Mouse (Mus musculus): ENCODE measurements around the gene Ccdc149. TPM values are rescaled to one million over a fixed set of nuclear protein-coding genes. Genes with fewer than 3 reads are reported as not detected.

The Ccdc149 gene
- polyA plus RNA-seq (2014; fragmentation: Nextera tagmentation; extraction: Ambion mirVana): 2.2 and 2.3 TPM in 2 replicates

- under 1% methylated on average over 46 of the region's 65 CpGs for WGBS
- H3K27me3 ChIP-seq (ENCODE audit: control insufficient read depth, insufficient read depth, low read length): peaks cover 3% of the 10 kb centered on the region; the same call in 1 of the 2 replicates
- no peaks in the 10 kb centered on the region for H3K36me3 ChIP-seq (ENCODE audit: control insufficient read depth, insufficient read depth, low read length)
- H3K4me3 ChIP-seq (ENCODE audit: low read depth, low read length): peak within 1 kb of the TSS; percentile 51
- peak within 1 kb of the TSS; percentile 75 for H3K9ac ChIP-seq (ENCODE audit: low read length)
- H3K4me2 ChIP-seq (ENCODE audit: low read depth): peak within 1 kb of the TSS; percentile 70
- ATAC-seq (ENCODE audit: insufficient read depth, low FRiP score, low TSS enrichment): peak; percentile 89
- DNase-seq (ENCODE audit: low spot score): peak; percentile 66
- H3K4me1 ChIP-seq (ENCODE audit: control insufficient read depth, insufficient read depth, low read length): no peaks in the 10 kb centered on the region
- H3K9me3 ChIP-seq (ENCODE audit: control insufficient read depth, low read length): no peaks in the 10 kb centered on the region
- no peak within 1 kb of the TSS for H3K27ac ChIP-seq (ENCODE audit: low read depth, low read length)
These were observed at the start of gene Ccdc149 for GRCm38 (mm10) chr5:52470991-52471801. Gene Ccdc149, minus strand, starts transcription at chr5:52471521.

GRCm38 (mm10) chr5:52519921-52520320 lies 48.6 kb upstream of the Ccdc149 start:
- Histone ChIP-seq H3K4me2 (ENCODE audit: low read depth) (no peak overlapping the region), H3K27ac (ENCODE audit: low read depth, low read length) (no peak overlapping the region), H3K36me3 (ENCODE audit: control insufficient read depth, insufficient read depth, low read length) (no peaks in the 10 kb centered on the region), H3K9ac (ENCODE audit: low read length) (no peak overlapping the region), H3K27me3 (ENCODE audit: control insufficient read depth, insufficient read depth, low read length) (0 out of 2 replicates have a peak, but pooled peaks cover 4% of the 10 kb centered on the region), H3K4me3 (ENCODE audit: low read depth, low read length) (no peak overlapping the region), H3K9me3 (ENCODE audit: control insufficient read depth, low read length) (no peaks in the 10 kb centered on the region), H3K4me1 (ENCODE audit: control insufficient read depth, insufficient read depth, low read length) (no peaks in the 10 kb centered on the region)
- DNase-seq (ENCODE audit: low spot score) (no peak), ATAC-seq (ENCODE audit: insufficient read depth, low FRiP score, low TSS enrichment) (no peak)
- 90% methylated on average over 2 of the region's 2 CpGs for WGBS

GRCm38 (mm10) chr5:52516072-52516476 lies 44.8 kb upstream of the Ccdc149 start:
- Histone ChIP-seq H3K9ac (ENCODE audit: low read length) (peak overlapping the region; percentile 60), H3K4me2 (ENCODE audit: low read depth) (peak overlapping the region; percentile 67), H3K27me3 (ENCODE audit: control insufficient read depth, insufficient read depth, low read length) (0 out of 2 replicates have a peak, but pooled peaks cover 4% of the 10 kb centered on the region), H3K36me3 (ENCODE audit: control insufficient read depth, insufficient read depth, low read length) (no peaks in the 10 kb centered on the region), H3K4me1 (ENCODE audit: control insufficient read depth, insufficient read depth, low read length) (no peaks in the 10 kb centered on the region), H3K9me3 (ENCODE audit: control insufficient read depth, low read length) (no peaks in the 10 kb centered on the region), H3K4me3 (ENCODE audit: low read depth, low read length) (peak overlapping the region; percentile 23), H3K27ac (ENCODE audit: low read depth, low read length) (no peak overlapping the region)
- WGBS: 14% methylated on average over 21 of the region's 21 CpGs
- DNase-seq (ENCODE audit: low spot score) (peak; percentile 63), ATAC-seq (ENCODE audit: insufficient read depth, low FRiP score, low TSS enrichment) (peak; percentile 64; the same call in 1 of the 2 replicates)

- H3K4me1 ChIP-seq (ENCODE audit: control insufficient read depth, insufficient read depth, low read length): no peaks in the 10 kb centered on the region
- 0 out of 2 replicates have a peak, but pooled peaks cover 4% of the 10 kb centered on the region for H3K27me3 ChIP-seq (ENCODE audit: control insufficient read depth, insufficient read depth, low read length)
- no peaks in the 10 kb centered on the region for H3K36me3 ChIP-seq (ENCODE audit: control insufficient read depth, insufficient read depth, low read length)
- no peaks in the 10 kb centered on the region for H3K9me3 ChIP-seq (ENCODE audit: control insufficient read depth, low read length)
- WGBS: 23% methylated on average over 22 of the region's 22 CpGs
- peak; percentile 78 for DNase-seq (ENCODE audit: low spot score)
- H3K4me2 ChIP-seq (ENCODE audit: low read depth): peak overlapping the region; percentile 67
- peak overlapping the region; percentile 23 for H3K4me3 ChIP-seq (ENCODE audit: low read depth, low read length)
- H3K27ac ChIP-seq (ENCODE audit: low read depth, low read length): no peak overlapping the region
- peak; percentile 48; the same call in 1 of the 2 replicates for ATAC-seq (ENCODE audit: insufficient read depth, low FRiP score, low TSS enrichment)
- peak overlapping the region; percentile 60 for H3K9ac ChIP-seq (ENCODE audit: low read length)
These were observed 44.1 kb upstream of the Ccdc149 start for GRCm38 (mm10) chr5:52515246-52516021.

- Histone ChIP-seq H3K36me3 (ENCODE audit: control insufficient read depth, insufficient read depth, low read length) (no peaks in the 10 kb centered on the region), H3K4me2 (ENCODE audit: low read depth) (no peak overlapping the region), H3K9ac (ENCODE audit: low read length) (no peak overlapping the region), H3K4me3 (ENCODE audit: low read depth, low read length) (no peak overlapping the region), H3K27me3 (ENCODE audit: control insufficient read depth, insufficient read depth, low read length) (no peaks in the 10 kb centered on the region), H3K4me1 (ENCODE audit: control insufficient read depth, insufficient read depth, low read length) (no peaks in the 10 kb centered on the region), H3K9me3 (ENCODE audit: control insufficient read depth, low read length) (no peaks in the 10 kb centered on the region), H3K27ac (ENCODE audit: low read depth, low read length) (no peak overlapping the region)
- DNase-seq (ENCODE audit: low spot score) (no peak), ATAC-seq (ENCODE audit: insufficient read depth, low FRiP score, low TSS enrichment) (no peak)
- 65% methylated on average over 3 of the region's 3 CpGs for WGBS
These were observed 39.8 kb upstream of the Ccdc149 start for GRCm38 (mm10) chr5:52511089-52511488.

GRCm38 (mm10) chr5:52509416-52509815 lies 38.1 kb upstream of the Ccdc149 start:
- Histone ChIP-seq H3K4me3 (ENCODE audit: low read depth, low read length) (no peak overlapping the region), H3K27ac (ENCODE audit: low read depth, low read length) (no peak overlapping the region), H3K27me3 (ENCODE audit: control insufficient read depth, insufficient read depth, low read length) (no peaks in the 10 kb centered on the region), H3K4me2 (ENCODE audit: low read depth) (no peak overlapping the region), H3K9ac (ENCODE audit: low read length) (no peak overlapping the region), H3K36me3 (ENCODE audit: control insufficient read depth, insufficient read depth, low read length) (no peaks in the 10 kb centered on the region), H3K4me1 (ENCODE audit: control insufficient read depth, insufficient read depth, low read length) (no peaks in the 10 kb centered on the region), H3K9me3 (ENCODE audit: control insufficient read depth, low read length) (no peaks in the 10 kb centered on the region)
- DNase-seq (ENCODE audit: low spot score) (no peak), ATAC-seq (ENCODE audit: insufficient read depth, low FRiP score, low TSS enrichment) (no peak)
- 90% methylated on average over 6 of the region's 6 CpGs for WGBS

GRCm38 (mm10) chr5:52504666-52505065 lies 33.3 kb upstream of the Ccdc149 start:
- ATAC-seq (ENCODE audit: insufficient read depth, low FRiP score, low TSS enrichment): no peak

GRCm38 (mm10) chr5:52504148-52504547 lies 32.8 kb upstream of the Ccdc149 start:
- WGBS: 88% methylated on average over 11 of the region's 11 CpGs
- Histone ChIP-seq H3K27ac (ENCODE audit: low read depth, low read length) (no peak overlapping the region), H3K4me1 (ENCODE audit: control insufficient read depth, insufficient read depth, low read length) (no peaks in the 10 kb centered on the region), H3K27me3 (ENCODE audit: control insufficient read depth, insufficient read depth, low read length) (no peaks in the 10 kb centered on the region), H3K36me3 (ENCODE audit: control insufficient read depth, insufficient read depth, low read length) (no peaks in the 10 kb centered on the region), H3K4me3 (ENCODE audit: low read depth, low read length) (no peak overlapping the region), H3K9ac (ENCODE audit: low read length) (no peak overlapping the region), H3K9me3 (ENCODE audit: control insufficient read depth, low read length) (no peaks in the 10 kb centered on the region), H3K4me2 (ENCODE audit: low read depth) (no peak overlapping the region)
- no peak for DNase-seq (ENCODE audit: low spot score)
- no peak for ATAC-seq (ENCODE audit: insufficient read depth, low FRiP score, low TSS enrichment)

More at GRCm38 (mm10) chr5:52504666-52505065, 33.3 kb upstream of the Ccdc149 start:
- H3K4me1 ChIP-seq (ENCODE audit: control insufficient read depth, insufficient read depth, low read length): no peaks in the 10 kb centered on the region
- no peak overlapping the region for H3K27ac ChIP-seq (ENCODE audit: low read depth, low read length)
- no peaks in the 10 kb centered on the region for H3K27me3 ChIP-seq (ENCODE audit: control insufficient read depth, insufficient read depth, low read length)
- no peak overlapping the region for H3K9ac ChIP-seq (ENCODE audit: low read length)
- no peaks in the 10 kb centered on the region for H3K9me3 ChIP-seq (ENCODE audit: control insufficient read depth, low read length)
- H3K36me3 ChIP-seq (ENCODE audit: control insufficient read depth, insufficient read depth, low read length): no peaks in the 10 kb centered on the region
- DNase-seq (ENCODE audit: low spot score): no peak
- no peak overlapping the region for H3K4me3 ChIP-seq (ENCODE audit: low read depth, low read length)
- 87% methylated on average over 13 of the region's 13 CpGs for WGBS
- no peak overlapping the region for H3K4me2 ChIP-seq (ENCODE audit: low read depth)
